Mouse (Mus musculus) neural tube, postnatal 0 days (tissue): Measurements from ENCODE around the gene Zbtb4. TPM values are rescaled to one million over a fixed set of nuclear protein-coding genes. Genes with fewer than 3 reads are reported as not detected.

Experiments
- polyA plus RNA-seq: library from polyadenylated mRNA; unstranded; fragments of >200 nt; fragmentation: Nextera tagmentation; extraction: Ambion mirVana; gene quantifications from 2 replicates; pipeline ENCODE4 v1.2.1, GENCODE M21; 2015

The Zbtb4 gene
- polyA plus RNA-seq = 4.9 and 6.8 TPM in 2 replicates

GRCm38 (mm10) chr11:69765221-69766125 lies at the start of gene Zbtb4:
TSS of gene Zbtb4 (plus strand) at chr11:69765912.

DNA sequence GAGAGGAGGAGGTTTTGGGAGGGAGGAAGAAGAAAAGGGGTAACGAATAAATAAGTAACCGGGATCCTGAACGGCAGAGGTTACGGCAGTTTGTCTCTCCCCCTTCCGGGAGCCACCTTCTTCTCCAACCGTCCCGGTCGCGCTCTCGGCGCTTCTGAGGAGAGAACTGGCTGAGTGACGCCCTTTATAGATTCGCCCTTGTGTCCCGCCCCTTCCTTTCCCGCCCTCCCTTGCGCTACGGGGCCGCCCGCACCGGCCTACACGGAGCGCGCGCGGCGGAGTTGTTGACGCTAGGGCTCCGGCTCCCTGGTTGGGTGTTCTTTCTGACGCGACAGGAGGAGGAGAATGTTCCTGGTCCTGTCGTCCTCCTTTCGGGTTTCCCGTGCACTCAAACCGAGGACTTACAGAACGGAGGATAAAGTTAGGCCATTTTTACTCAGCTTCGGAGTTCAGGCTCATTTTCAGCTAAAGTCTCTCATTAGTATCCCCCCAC lies 7.2 kb upstream of the Zbtb4 start, which contains the start of gene Polr2a:
TSS of gene Polr2a (minus strand) at position 160 of the 493 bp plus-strand sequence.

DNA sequence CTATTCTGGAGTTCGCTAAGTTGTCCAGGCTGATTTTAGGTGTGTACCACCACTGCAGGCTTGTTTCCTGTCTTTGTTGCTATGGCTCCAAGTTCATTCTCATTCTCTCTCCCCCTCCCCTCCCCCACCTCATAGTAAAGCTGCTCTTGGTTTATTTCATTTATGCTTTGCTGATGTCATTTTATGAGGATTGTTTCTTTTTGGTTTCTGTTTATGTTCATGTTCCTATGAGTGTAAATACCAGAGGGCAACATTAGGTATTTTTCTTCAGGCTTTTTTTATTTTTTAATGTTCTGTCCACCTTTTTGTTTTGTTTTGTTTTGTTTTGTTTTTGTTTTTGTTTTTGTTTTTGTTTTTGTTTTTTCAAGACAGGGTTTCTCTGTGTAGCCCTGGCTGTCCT lies 3.8 kb upstream of the Zbtb4 start, which contains the start of gene Slc35g3:
TSS of gene Slc35g3 (minus strand) at position 101 of the 400 bp plus-strand sequence.

GRCm38 (mm10) chr11:69795168-69795982 lies 29.7 kb downstream of the Zbtb4 start, which contains the start of gene Chrnb1:
TSS of gene Chrnb1 (minus strand) at chr11:69795943.

GRCm38 (mm10) chr11:69801379-69801977 lies 35.8 kb downstream of the Zbtb4 start, which contains the start of gene Fgf11:
TSS of gene Fgf11 (minus strand) at chr11:69801857.

DNA sequence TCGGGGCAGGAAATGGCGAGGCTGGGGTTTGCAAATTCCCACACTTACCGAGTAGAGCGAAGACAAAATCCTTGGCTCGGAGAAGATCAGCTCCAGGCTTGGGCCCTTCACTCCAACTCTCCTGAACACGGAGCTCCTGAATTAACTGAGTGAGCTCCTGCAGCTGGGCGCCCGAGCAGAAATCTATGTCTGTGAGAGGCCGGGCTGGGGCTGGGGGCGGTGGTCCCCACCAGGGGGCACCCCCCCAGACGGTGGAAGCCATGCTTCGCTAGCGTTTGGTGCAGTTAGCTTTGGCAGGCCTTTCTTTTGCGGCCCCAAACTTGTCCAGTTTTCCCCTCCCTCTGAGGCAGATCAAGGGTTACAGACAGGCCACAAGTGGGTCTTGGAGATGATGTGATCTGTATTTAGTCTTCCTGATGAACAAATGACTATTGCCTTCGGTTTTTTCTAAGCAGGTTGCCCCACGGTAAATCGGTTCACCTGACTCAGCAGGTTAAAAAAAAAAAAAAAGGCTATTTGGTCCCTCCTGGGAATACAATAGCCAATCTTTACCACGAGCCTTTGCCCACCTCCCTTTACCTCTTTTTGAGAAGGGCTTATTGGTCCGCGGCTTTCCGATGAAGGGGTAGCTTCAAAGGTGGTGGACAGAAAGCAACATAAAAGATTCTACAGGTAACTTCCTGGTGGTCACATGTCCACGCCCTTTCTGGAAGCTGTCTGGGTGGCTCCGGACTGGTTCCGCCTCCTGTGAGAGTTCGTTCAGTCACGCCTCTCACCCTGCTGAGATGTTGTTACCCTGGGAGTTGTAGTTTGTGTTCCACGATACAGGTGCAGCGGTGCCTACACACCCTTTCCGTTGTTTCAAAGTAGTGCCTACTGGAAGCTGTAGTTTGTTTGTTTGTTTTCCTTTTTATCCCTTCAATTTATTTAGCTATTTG lies 39.5 kb downstream of the Zbtb4 start, which contains the start of gene Tmem102:
TSS of gene Tmem102 (minus strand) at position 653 of the 938 bp plus-strand sequence.

GRCm38 (mm10) chr11:69815155-69815554 lies 49.4 kb downstream of the Zbtb4 start, which contains the start of gene Gm39566:
TSS of gene Gm39566 (minus strand) at chr11:69815298.

DNA sequence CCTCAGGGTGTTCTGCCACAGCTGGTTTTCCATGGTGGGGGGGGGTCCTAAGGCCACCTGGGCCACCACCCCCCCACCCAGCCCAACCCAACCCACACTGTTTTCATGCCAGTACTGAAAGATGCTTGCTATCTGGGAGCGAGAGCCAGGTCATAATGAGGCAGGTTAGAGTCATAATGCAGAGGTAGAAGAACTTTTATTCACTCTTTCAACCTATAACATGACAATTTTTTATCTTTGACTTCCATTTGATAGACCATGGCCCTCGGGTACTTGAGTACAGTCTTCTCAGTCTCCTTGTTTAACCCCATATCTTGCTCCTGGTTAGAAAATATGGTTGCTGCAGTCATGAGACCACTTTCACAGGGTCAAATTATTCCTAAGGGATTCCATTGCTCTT lies 52.7 kb downstream of the Zbtb4 start, which contains the start of gene Spem2:
TSS of gene Spem2 (minus strand) at position 101 of the 400 bp plus-strand sequence.

DNA sequence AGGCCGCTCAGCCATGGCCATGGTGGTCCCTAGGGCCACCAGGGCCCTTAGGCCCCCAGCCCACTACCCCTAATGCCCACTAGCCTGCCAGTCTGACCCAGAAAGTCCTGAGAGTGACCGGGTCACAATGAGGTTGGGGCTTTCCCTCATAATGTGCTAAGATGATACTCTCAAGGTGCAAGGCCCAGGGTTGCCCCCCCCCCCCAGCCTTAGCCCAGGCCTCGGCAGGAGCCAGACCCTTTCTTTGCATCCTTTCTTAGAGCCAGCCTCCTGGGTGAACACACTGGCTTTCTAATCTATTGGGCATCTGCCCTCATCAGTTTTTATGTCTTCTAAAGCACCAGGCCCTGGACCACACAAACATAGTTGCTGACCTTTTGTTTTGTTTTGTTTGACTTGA lies 56.4 kb downstream of the Zbtb4 start, which contains the start of gene Spem1:
TSS of gene Spem1 (minus strand) at position 101 of the 400 bp plus-strand sequence.

Other genes starting within 250 kb of the Zbtb4 start
- gene Dnah2, start 216.8 kb upstream of the Zbtb4 start, polyA plus RNA-seq = 2.8 and 4.7 TPM in 2 replicates
- gene Efnb3, start 205.7 kb upstream of the Zbtb4 start, polyA plus RNA-seq = 132 and 148 TPM in 2 replicates
- 12.1 and 13.1 TPM in 2 replicates for gene Wrap53, start 185.7 kb upstream of the Zbtb4 start, polyA plus RNA-seq
- 31.4 and 33.8 TPM in 2 replicates for gene Trp53, start 185.6 kb upstream of the Zbtb4 start, polyA plus RNA-seq
- gene Atp1b2, start 160.0 kb upstream of the Zbtb4 start, polyA plus RNA-seq = 226 and 228 TPM in 2 replicates
- not detected in 2 replicates for gene Shbg, start 148.0 kb upstream of the Zbtb4 start, polyA plus RNA-seq
- 29.9 and 31.5 TPM in 2 replicates for gene Sat2, start 143.9 kb upstream of the Zbtb4 start, polyA plus RNA-seq
- gene Fxr2, start 132.9 kb upstream of the Zbtb4 start, polyA plus RNA-seq = 29.7 and 32.1 TPM in 2 replicates
- gene Sox15, start 110.6 kb upstream of the Zbtb4 start, polyA plus RNA-seq = 0.36 and 0.46 TPM in 2 replicates
- 113 and 114 TPM in 2 replicates for gene Mpdu1, start 103.3 kb upstream of the Zbtb4 start, polyA plus RNA-seq
- 14.1 and 18.7 TPM in 2 replicates for gene Cd68, start 99.8 kb upstream of the Zbtb4 start, polyA plus RNA-seq
- gene Eif4a1, start 93.5 kb upstream of the Zbtb4 start, polyA plus RNA-seq = 347 and 357 TPM in 2 replicates
- 69.5 and 74.3 TPM in 2 replicates for gene Senp3, start 83.8 kb upstream of the Zbtb4 start, polyA plus RNA-seq
- 0.92 and 0.93 TPM in 2 replicates for gene Tnfsf13, start 80.1 kb upstream of the Zbtb4 start, polyA plus RNA-seq
- 7.0 TPM in 2 replicates for gene Tnfsf12, start 70.1 kb upstream of the Zbtb4 start, polyA plus RNA-seq
- gene Tnfsfm13, start 69.8 kb upstream of the Zbtb4 start, polyA plus RNA-seq = 1.3 and 3.3 TPM in 2 replicates
- 9.6 and 10.9 TPM in 2 replicates for gene Polr2a, start 7.3 kb upstream of the Zbtb4 start, polyA plus RNA-seq
- 0.09 and 0.15 TPM in 2 replicates for gene Slc35g3, start 3.9 kb upstream of the Zbtb4 start, polyA plus RNA-seq
- 1.3 and 1.5 TPM in 2 replicates for gene Chrnb1, start 30.0 kb downstream of the Zbtb4 start, polyA plus RNA-seq
- gene Fgf11, start 35.9 kb downstream of the Zbtb4 start, polyA plus RNA-seq = 7.1 and 8.5 TPM in 2 replicates
- 1.2 and 1.6 TPM in 2 replicates for gene Tmem102, start 39.7 kb downstream of the Zbtb4 start, polyA plus RNA-seq
- not detected in 2 replicates for gene Gm39566, start 49.4 kb downstream of the Zbtb4 start, polyA plus RNA-seq
- gene Spem2, start 52.6 kb downstream of the Zbtb4 start, polyA plus RNA-seq = not detected in 2 replicates
- gene Spem1, start 56.3 kb downstream of the Zbtb4 start, polyA plus RNA-seq = not detected in 2 replicates
- 25.7 and 29.7 TPM in 2 replicates for gene Nlgn2, start 71.9 kb downstream of the Zbtb4 start, polyA plus RNA-seq
- 452 and 485 TPM in 2 replicates for gene Tmem256, start 72.6 kb downstream of the Zbtb4 start, polyA plus RNA-seq
- 32.3 and 33.8 TPM in 2 replicates for gene Plscr3, start 80.5 kb downstream of the Zbtb4 start, polyA plus RNA-seq
- 0.15 TPM in 1 of 2 replicates, not detected in the other for gene Tnk1, start 92.8 kb downstream of the Zbtb4 start, polyA plus RNA-seq
- not detected in 2 replicates for gene Tmem95, start 112.1 kb downstream of the Zbtb4 start, polyA plus RNA-seq
- gene Kctd11, start 115.5 kb downstream of the Zbtb4 start, polyA plus RNA-seq = 2.1 and 2.2 TPM in 2 replicates
- gene Acap1, start 129.6 kb downstream of the Zbtb4 start, polyA plus RNA-seq = 0.10 and 0.15 TPM in 2 replicates
- 3.0 and 3.2 TPM in 2 replicates for gene 2810408A11Rik, start 135.1 kb downstream of the Zbtb4 start, polyA plus RNA-seq
- gene Neurl4, start 135.2 kb downstream of the Zbtb4 start, polyA plus RNA-seq = 13.0 and 19.0 TPM in 2 replicates
- gene Gps2, start 148.0 kb downstream of the Zbtb4 start, polyA plus RNA-seq = 48.2 and 58.8 TPM in 2 replicates
- 1,029 and 1,041 TPM in 2 replicates for gene Eif5a, start 156.0 kb downstream of the Zbtb4 start, polyA plus RNA-seq
- 3.5 and 5.2 TPM in 2 replicates for gene Ybx2, start 169.9 kb downstream of the Zbtb4 start, polyA plus RNA-seq
- 8.9 and 9.0 TPM in 2 replicates for gene Slc2a4, start 182.3 kb downstream of the Zbtb4 start, polyA plus RNA-seq
- not detected in 2 replicates for gene Cldn7, start 198.9 kb downstream of the Zbtb4 start, polyA plus RNA-seq
- gene Ctdnep1, start 215.2 kb downstream of the Zbtb4 start, polyA plus RNA-seq = 32.8 and 41.1 TPM in 2 replicates
- gene Elp5, start 216.6 kb downstream of the Zbtb4 start, polyA plus RNA-seq = 161 and 162 TPM in 2 replicates
- gene Gabarap, start 225.2 kb downstream of the Zbtb4 start, polyA plus RNA-seq = 532 and 552 TPM in 2 replicates
- gene Phf23, start 229.9 kb downstream of the Zbtb4 start, polyA plus RNA-seq = 41.5 and 47.4 TPM in 2 replicates
- gene Dvl2, start 234.7 kb downstream of the Zbtb4 start, polyA plus RNA-seq = 16.9 and 19.7 TPM in 2 replicates
- gene Acadvl, start 249.5 kb downstream of the Zbtb4 start, polyA plus RNA-seq = 67.1 and 67.9 TPM in 2 replicates